Mouse (Mus musculus): Measurements from ENCODE around the gene Ube2g2.

Ube2g2 gene

GRCm38 (mm10) chr10:77605908-77606826 is 15.9 kb upstream of the Ube2g2 start, which contains the start of the genes Sumo3 and Gm49325:
Gene Sumo3 (plus strand): TSS chr10:77606097.
Gene Gm49325 (plus strand): TSS chr10:77606197.
- in situ Hi-C loops (cut with MboI, MseI), result no loop called here

- in situ Hi-C loops (cut with MboI, MseI), result no loop called here
Observed at GRCm38 (mm10) chr10:77606855-77607254, 15.2 kb upstream of the Ube2g2 start.

- in situ Hi-C loops (cut with MboI, MseI), result no loop called here
Observed at GRCm38 (mm10) chr10:77607441-77607840, 14.6 kb upstream of the Ube2g2 start.

- in situ Hi-C loops (cut with MboI, MseI), result no loop called here
Observed at GRCm38 (mm10) chr10:77608589-77608988, 13.5 kb upstream of the Ube2g2 start.

- in situ Hi-C loops (cut with MboI, MseI), result no loop called here
Observed at GRCm38 (mm10) chr10:77610221-77610961, 11.7 kb upstream of the Ube2g2 start.

GRCm38 (mm10) chr10:77613409-77613808 is 8.7 kb upstream of the Ube2g2 start:
- in situ Hi-C loops (cut with MboI, MseI), result no loop called here

GRCm38 (mm10) chr10:77615647-77616046 is 6.4 kb upstream of the Ube2g2 start:
- in situ Hi-C loops (cut with MboI, MseI), result no loop called here

- in situ Hi-C loops (cut with MboI, MseI), result no loop called here
Observed at GRCm38 (mm10) chr10:77616166-77616565, 5.9 kb upstream of the Ube2g2 start.

GRCm38 (mm10) chr10:77616926-77617325 is 5.1 kb upstream of the Ube2g2 start:
- in situ Hi-C loops (cut with MboI, MseI), result no loop called here

- in situ Hi-C loops (cut with MboI, MseI), result no loop called here
Observed at GRCm38 (mm10) chr10:77621546-77621945, 529 bp upstream of the Ube2g2 start.

GRCm38 (mm10) chr10:77623069-77623492 is 1.0 kb downstream of the Ube2g2 start:
- in situ Hi-C loops (cut with MboI, MseI), result no loop called here

- in situ Hi-C loops (cut with MboI, MseI), result no loop called here
Observed at GRCm38 (mm10) chr10:77623639-77624400, 1.7 kb downstream of the Ube2g2 start.

- in situ Hi-C loops (cut with MboI, MseI), result no loop called here
Observed at GRCm38 (mm10) chr10:77624570-77624995, 2.5 kb downstream of the Ube2g2 start.

GRCm38 (mm10) chr10:77626036-77626435 is 4.0 kb downstream of the Ube2g2 start:
- in situ Hi-C loops (cut with MboI, MseI), result loop anchor here (25.0 kb wide), 1 partner anchor 961 kb away; the partner anchor contains the start of gene Syde1

- in situ Hi-C loops (cut with MboI, MseI), result loop anchor here (25.0 kb wide), 1 partner anchor 961 kb away; the partner anchor contains the start of gene Syde1
Observed at GRCm38 (mm10) chr10:77626591-77626990, 4.5 kb downstream of the Ube2g2 start.

GRCm38 (mm10) chr10:77627497-77627896 is 5.4 kb downstream of the Ube2g2 start:
- in situ Hi-C loops (cut with MboI, MseI), result loop anchor here (25.0 kb wide), 1 partner anchor 960 kb away; the partner anchor contains the start of gene Syde1

- in situ Hi-C loops (cut with MboI, MseI), result loop anchor here (25.0 kb wide), 1 partner anchor 958 kb away; the partner anchor contains the start of gene Syde1
Observed at GRCm38 (mm10) chr10:77629163-77629562, 7.1 kb downstream of the Ube2g2 start.

- in situ Hi-C loops (cut with MboI, MseI), result loop anchor here (5.0 to 25.0 kb wide), 2 partner anchors 113 to 957 kb away; partner anchors contain the start of genes Fam207a and Syde1
Observed at GRCm38 (mm10) chr10:77629970-77630369, 7.9 kb downstream of the Ube2g2 start.

GRCm38 (mm10) chr10:77634016-77634415 is 11.9 kb downstream of the Ube2g2 start:
- in situ Hi-C loops (cut with MboI, MseI), result loop anchor here (5.0 to 25.0 kb wide), 2 partner anchors 117 to 953 kb away; partner anchors contain the start of genes Fam207a and Syde1

GRCm38 (mm10) chr10:77634452-77635231 is 12.6 kb downstream of the Ube2g2 start:
- in situ Hi-C loops (cut with MboI, MseI), result loop anchor here (5.0 to 25.0 kb wide), 2 partner anchors 117 to 953 kb away; partner anchors contain the start of genes Fam207a and Syde1

All from T-helper 2 cell (primary cell).